Mouse (Mus musculus): Measurements from ENCODE around the gene Donson. TPM values are rescaled to one million over a fixed set of nuclear protein-coding genes. Genes with fewer than 3 reads are reported as not detected.
A peak's percentile ranks its signal among the peaks of the same experiment; 100 is the strongest.

The Donson gene
- total RNA-seq (2015; ENCODE audit: low replicate concordance) (17.3 and 43.0 TPM in 2 replicates), total RNA-seq (2017; ENCODE audit: low replicate concordance) (44.7 and 97.2 TPM in 2 replicates)

DNA sequence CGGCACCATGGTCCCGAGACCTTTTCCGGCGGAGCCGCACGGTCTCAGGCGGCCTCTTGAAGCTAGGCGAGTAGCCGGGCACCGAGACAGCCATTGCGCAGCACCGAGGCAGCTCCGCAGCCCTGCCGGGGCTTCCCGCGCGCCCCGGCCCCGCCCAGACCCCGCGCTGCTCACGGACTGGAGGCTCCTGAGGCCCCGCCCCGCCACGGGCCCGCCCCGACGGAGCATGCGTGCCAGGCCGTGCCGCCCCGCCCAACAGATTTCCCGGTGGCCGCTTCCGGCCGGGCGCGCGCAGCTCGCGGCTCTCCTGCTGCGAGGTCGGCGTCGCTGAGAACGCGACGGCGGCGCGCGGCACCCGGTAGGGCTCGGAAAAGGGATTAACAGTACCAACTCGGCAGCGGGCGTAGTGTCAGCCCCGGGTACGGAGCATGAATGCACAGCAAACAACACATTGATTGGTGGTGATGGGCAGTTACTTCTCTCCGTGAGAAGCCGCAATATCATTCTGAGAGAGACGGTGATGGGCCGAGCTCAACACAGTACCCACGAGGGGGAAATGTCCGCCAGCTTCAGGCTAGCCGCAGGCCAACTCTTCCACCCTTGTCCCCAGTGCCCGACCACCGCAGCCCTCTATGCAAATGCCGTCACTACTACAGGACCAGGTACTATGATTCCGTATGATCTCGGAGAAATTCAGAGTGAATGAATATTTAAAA is at the start of gene Donson:
Donson (minus strand) TSS at position 152 of the 716 bp plus-strand sequence.
- ATAC-seq (replicated peaks; ENCODE audit: low FRiP score, poor library complexity, severe bottlenecking): peak; percentile 89

DNA sequence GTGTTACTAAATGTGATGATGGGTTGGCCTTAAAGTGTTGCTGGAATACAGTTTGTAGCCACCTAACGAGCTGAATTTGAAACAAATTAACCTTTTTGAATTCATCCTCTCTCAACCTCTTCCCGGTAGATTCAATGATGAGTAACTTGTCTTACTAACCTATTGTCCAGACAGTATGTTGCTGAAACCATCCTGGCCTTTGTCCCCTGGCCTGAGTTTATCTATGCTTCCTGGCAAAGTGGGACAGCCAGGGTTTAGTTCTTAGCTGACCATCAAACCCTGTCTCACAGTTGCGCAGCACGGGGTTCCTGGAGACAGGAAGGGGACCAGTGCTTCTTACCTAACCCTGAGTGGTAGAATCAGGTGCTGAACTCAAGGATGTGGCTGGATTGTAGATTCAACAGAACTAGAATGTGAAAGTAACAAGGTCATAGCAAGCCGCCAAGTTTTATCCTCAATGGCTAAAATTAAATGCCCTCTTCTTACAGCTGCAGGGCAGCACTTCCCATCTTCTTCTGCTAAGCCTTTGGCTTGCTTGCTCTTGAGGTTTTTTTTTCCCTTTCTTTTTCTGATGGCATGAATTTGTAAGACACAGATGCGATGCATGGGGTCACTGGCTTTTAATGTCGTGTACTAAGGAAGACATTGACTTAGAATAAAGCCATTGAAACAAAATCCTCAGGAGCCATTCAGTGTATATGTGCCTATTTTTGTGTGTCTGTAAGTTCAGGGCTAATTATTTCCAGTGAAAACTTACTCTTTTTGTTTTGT is 47.7 kb upstream of the Donson start:
- no peak for ATAC-seq (replicated peaks; ENCODE audit: low FRiP score, poor library complexity, severe bottlenecking)

DNA sequence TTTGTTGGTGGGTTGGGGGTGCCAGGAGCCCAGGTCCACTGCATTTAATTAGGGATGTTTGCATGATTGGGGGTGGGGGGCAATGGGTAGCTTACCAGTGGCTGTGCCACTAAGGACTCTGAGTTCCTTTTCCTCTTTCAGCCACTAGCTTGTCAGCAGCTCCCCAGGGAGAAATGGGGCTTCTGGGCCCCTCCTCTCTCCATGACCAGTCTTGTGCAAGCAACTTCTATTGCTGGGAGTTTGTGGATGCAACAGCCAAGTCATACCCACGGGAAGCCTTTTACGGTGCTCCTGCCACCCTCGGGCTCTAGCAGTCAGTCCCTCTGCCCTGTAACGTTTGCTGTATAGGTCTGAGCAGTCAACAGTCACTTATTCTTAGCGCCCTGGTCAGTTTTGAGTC is 46.2 kb upstream of the Donson start:
- no peak for ATAC-seq (replicated peaks; ENCODE audit: low FRiP score, poor library complexity, severe bottlenecking)

DNA sequence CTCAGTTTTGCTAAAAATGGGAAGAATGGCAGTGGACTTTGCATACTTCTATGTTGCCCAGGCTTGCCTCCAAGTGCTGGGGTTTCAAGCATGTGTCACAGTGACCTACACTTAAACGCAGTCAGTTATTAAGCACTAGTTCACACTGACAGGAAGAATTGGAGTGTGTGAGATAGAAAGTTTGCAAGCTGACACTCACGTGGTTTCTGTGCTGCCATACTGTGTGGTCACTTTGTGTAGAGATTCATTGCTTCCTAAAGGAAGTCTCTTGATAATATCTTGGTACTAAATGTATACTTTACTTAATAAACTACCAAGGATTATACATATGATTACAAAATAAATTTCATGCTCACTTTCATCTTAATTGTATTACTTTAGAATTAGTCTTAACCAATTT is 44.2 kb upstream of the Donson start:
- no peak for ATAC-seq (replicated peaks; ENCODE audit: low FRiP score, poor library complexity, severe bottlenecking)

- no peak for ATAC-seq (replicated peaks; ENCODE audit: low FRiP score, poor library complexity, severe bottlenecking)
Observed at GRCm38 (mm10) chr16:91730446-91730845, 41.9 kb upstream of the Donson start.

DNA sequence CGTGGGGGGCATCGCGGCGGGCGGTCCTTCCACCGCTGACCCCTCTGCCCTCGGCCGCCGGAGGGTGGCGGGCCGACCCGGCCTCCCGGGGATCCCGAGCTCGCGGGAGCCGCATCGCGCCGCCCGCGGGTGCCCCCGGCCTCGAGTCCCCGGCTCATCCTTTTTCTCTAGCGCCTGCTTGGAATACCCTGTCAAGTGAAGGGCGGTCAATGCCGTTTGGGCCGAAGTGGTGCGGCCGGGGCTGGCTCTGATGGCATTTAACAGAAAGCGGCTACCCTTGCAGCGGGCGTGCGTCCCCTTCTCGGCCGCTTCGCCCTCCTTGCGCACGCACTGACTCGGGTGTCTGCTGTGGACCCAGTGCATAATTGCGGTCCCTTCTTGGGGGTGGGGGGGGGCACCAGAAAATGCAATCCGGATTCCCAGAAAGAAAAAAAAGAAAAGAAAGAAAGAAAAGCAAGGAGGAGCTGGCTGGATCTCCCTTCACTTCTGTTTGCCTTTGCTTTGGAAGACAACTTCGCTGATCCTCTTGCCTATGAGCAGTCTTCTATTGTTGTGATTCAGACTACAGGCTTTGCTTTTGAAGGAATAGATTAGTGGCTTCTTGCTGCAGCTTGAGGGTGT is 41.4 kb upstream of the Donson start:
- ATAC-seq (replicated peaks; ENCODE audit: low FRiP score, poor library complexity, severe bottlenecking): no peak

- peak; percentile 82 for ATAC-seq (replicated peaks; ENCODE audit: low FRiP score, poor library complexity, severe bottlenecking)
Observed at GRCm38 (mm10) chr16:91729066-91729482, 40.5 kb upstream of the Donson start, which contains the start of gene Itsn1. Gene Itsn1 (plus strand): TSS chr16:91729281.

DNA sequence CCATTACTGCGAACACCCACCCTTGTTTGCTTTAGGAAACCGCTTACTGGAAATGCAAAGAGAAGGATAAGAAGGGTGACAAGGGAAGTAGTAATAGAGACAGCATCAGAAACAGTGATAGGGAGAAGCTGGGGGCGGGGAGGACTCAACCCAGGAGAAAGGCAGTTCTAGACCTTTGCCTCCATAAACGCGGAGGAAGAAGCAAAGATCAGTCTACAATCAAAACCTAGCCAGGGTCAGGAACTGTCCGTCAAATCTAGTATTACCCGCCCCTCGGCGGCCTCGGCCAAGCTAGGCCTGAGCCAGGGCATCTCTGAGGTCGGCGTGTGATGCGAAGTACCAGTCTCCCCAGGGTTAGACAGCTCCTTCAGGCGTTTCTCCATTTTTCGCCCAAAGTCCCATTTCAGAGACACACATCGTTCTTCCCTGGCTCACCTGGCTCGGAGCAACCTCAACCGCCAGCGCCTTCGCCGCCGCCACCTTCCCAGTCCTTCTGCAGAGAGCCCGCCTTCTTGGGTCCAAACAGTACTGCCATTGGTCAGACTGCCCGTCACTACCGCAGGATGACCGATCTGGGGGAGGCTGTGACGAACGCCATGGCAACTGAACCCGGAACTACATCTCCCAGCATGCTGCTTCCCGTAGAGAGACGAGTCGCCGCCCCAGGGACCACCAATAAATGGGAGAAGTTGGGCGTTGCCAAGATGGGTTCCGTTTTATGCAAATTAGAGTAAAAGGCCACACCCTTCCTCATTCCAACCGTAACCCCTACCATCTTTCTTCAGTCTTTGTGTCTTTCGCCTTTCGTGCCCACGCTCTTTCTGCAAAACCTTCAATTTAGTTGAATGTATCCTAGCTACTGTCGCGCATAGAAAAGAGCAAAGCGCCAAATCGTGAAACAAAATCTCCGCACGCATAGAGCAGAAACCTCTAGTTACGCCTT is 39.8 kb upstream of the Donson start, which contains the start of gene Cryzl1:
Cryzl1 (minus strand) TSS at position 853 of the 943 bp plus-strand sequence.
- ATAC-seq (replicated peaks; ENCODE audit: low FRiP score, poor library complexity, severe bottlenecking): peak; percentile 89

- ATAC-seq (replicated peaks; ENCODE audit: low FRiP score, poor library complexity, severe bottlenecking): no peak
Observed at GRCm38 (mm10) chr16:91727433-91727832, 38.9 kb upstream of the Donson start.

- ATAC-seq (replicated peaks; ENCODE audit: low FRiP score, poor library complexity, severe bottlenecking): no peak
Observed at GRCm38 (mm10) chr16:91724247-91724646, 35.7 kb upstream of the Donson start.

GRCm38 (mm10) chr16:91717399-91717798 is 28.8 kb upstream of the Donson start:
- peak; percentile 54 for ATAC-seq (replicated peaks; ENCODE audit: low FRiP score, poor library complexity, severe bottlenecking)

DNA sequence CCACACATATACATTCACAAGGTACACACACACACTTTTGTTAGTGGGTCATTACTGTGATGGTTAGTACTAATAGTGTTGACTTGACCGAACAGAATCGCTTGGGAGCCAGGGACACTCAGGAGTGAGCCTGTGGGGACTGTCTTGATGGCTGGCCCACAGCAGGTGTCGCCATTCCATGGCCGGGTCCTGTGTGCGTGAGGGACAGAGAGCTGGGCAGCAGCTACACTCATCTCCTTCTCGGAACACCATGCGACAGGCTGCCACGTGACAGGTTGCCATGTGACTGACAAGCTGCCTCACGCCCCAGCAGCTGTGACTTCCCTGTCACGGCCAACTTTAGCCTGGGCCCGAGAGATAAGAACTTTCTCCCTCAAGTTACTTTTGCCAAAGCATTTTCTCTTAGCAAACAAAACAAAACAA is 28.4 kb upstream of the Donson start:
- peak; percentile 97 for ATAC-seq (replicated peaks; ENCODE audit: low FRiP score, poor library complexity, severe bottlenecking)

DNA sequence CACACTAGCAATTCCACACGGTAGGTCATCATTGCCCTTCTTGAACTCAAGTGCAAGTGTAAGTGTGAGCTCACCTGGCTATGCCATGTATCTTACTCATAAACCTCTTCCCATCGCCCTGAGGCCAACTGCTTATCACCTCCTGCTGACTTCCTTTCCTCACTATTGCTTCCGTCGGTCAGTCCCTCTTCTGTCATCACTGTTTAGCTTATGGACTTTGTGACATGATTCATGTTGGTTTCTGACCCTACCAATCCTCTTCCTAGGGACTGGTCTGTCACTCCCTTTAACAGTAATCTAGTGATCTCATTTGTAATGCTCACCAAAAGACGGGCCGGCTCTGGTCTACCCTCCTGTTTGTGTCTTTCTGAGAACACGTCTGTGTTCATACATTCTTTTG is 21.7 kb upstream of the Donson start:
- no peak for ATAC-seq (replicated peaks; ENCODE audit: low FRiP score, poor library complexity, severe bottlenecking)

DNA sequence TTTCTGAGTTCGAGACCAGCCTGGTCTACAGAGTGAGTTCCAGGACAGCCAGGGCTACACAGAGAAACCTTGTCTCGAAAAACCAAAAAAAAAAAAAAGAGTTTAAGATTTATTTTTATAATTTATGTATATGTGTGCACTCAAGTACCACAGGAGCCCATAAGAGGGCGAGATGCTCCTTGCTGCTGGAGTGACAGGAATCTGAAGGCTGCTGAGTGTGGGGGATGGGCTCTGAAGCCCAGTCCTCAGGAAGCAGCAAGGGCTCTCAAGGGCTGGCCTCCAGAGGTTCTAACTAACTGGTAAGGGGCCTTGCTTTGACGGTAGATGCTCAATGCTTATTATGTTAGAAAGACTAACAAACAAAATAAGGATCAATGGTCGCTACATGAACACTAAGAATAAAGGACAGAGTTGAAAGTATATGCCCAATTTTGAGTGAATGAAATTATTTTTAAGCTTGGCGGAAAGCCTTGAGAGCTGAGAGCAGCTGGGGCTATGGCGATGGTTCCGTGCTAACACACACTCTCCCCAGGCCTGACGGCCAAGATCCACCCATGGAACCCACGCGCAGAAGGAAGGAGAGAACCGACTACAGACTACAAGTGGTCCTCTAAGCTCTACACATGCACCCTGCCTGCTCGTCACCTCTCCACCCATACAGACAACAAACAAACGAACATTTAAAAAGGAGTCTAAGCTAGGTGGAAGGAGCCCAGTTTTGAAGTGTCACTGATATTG is 16.2 kb upstream of the Donson start:
- no peak for ATAC-seq (replicated peaks; ENCODE audit: low FRiP score, poor library complexity, severe bottlenecking)

DNA sequence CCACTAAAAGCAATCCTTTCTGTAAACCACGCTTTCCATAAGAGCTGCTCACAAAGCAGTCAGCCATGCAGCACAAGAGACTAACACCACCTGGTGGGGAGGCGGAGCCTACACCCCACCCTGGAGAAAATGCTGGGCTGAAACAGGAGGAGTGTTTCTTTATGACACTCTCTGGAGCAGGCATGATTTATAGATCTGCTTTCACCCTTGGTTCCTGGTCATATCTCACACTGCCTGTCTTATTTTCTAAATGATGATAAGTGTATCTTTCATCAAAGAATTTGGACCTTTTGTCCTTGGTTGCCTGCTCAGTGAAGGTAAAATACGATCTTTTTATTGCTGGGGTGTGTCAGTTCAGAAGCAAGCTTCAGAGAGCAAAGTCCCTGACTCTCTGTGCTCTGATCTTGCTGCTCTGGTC is 14.2 kb upstream of the Donson start:
- ATAC-seq (replicated peaks; ENCODE audit: low FRiP score, poor library complexity, severe bottlenecking): no peak

DNA sequence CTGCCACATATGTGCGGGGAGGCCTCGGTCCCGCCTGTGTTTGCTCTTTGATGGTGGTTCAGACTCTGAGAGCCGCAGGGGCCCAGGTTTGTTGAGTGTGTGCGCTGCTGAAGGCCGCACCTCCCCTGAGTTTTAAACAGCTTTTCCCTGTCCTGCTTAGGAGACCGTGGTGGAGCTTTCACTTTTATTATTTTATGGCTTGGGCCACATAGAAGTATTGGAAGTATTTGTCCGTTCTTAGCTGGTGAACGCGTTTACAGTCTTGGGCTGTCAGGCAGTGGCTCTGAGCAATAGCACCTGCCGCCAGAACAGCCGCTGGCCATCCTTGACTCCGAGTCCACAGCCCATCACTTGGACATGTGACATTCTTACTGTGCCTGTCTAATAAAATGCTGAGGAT is 13.3 kb upstream of the Donson start:
- ATAC-seq (replicated peaks; ENCODE audit: low FRiP score, poor library complexity, severe bottlenecking): no peak

- ATAC-seq (replicated peaks; ENCODE audit: low FRiP score, poor library complexity, severe bottlenecking): no peak
Observed at GRCm38 (mm10) chr16:91698995-91699394, 10.4 kb upstream of the Donson start.

- ATAC-seq (replicated peaks; ENCODE audit: low FRiP score, poor library complexity, severe bottlenecking): no peak
Observed at GRCm38 (mm10) chr16:91695108-91695755, 6.7 kb upstream of the Donson start.
